Mouse (Mus musculus) v-Abl transformed pro-B cells (cell line): Measurements from ENCODE around the gene Atp6v1g2.

Source experiments
- in situ Hi-C, 2 experiments: fragments of 400-800 bp; cut with MboI; formaldehyde crosslinking; loops; one replicate each; pipeline ENCODE4 v1.15.1; 2025; ENCODE audit not compliant: unreplicated experiment in 2 of 2

The Atp6v1g2 gene

GRCm38 (mm10) chr17:35201787-35202186 lies 31.7 kb upstream of the Atp6v1g2 start, which contains the start of gene Tnf:
Gene Tnf, minus strand, starts transcription at chr17:35202007.
- in situ Hi-C loops: no loop called here

DNA sequence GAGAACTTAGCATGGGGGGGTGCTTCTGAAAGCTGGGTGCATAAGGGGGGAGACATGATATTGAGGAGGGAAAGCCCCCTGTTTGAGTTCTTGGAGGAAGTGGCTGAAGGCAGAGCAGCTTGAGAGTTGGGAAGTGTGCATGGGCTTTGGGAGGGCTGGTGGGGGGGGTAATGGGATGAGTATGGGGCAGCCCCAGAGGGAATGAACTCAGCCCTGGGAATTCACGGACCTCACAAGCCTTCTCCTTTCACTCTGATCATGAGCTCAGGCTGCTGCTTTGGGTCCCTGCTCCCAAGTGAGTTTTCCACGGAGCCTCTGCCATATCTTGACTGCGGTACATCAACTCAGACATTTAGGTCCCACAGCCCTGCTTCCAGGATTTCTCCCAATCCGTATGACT lies 31.0 kb upstream of the Atp6v1g2 start:
- in situ Hi-C loops: no loop called here

DNA sequence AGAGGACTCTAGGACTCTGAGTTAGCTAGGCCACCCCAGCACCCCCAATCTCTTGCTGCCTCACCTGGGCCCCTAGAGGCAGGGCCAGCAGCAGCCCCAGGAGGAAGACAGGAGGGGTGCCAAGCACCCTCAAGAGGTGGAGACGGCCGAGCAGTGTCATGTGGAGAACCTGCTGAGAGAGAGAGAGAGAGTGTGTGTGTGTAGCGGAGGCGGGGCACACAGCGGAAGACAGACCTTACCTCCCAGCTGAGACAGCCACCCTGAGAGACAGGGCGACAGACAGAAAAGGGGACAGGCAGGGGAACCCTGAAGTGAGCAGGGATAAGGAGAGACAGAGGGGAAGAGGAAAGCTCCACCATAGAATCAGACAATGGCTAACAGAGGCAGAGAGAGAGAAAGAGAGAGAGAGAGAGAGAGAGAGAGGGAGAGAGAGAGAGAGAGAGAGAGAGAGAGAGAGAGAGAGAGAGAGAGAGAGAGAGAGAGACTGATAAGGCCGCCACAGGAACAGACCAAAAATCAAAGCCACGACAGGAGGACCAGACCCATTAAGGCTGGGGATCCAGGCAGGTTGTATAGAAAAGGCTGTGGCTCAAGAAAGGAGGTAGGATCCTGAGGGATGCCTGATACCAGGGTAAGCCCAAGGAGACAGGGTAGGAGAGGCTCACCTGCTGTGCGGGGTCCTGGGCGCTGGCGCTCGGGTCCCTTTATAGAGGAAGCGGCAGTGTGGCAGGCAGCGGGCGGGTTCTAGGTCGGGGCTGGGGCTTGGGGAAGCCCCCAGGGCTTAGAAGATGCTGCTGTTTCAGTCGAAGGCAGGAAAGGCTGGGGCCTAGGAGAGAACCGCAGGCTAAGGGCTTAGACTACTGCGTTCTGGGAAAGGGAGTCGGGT lies 28.7 kb upstream of the Atp6v1g2 start, which contains the start of gene Lta:
Lta (minus strand) TSS at position 858 of the 886 bp plus-strand sequence.
- in situ Hi-C loops: no loop called here

DNA sequence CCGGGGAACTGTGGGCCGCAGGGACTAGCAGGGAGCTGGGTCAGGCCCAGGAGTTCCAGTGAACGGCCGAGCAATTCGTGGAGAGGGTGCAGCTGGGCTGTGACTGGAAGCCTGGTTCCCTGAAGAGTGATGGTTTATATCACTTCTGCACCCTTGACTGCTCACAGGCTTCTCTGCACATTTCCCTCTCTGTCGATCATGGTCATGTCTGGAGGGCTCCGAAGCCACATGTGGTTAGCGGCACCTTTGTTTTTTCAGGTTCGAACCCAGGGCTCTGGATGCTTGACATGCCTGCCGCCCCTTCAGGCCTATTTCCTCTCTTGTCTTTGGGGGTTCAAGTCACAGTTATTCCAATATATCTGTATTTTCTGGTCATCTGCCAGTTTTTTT lies 28.1 kb upstream of the Atp6v1g2 start:
- in situ Hi-C loops: no loop called here

DNA sequence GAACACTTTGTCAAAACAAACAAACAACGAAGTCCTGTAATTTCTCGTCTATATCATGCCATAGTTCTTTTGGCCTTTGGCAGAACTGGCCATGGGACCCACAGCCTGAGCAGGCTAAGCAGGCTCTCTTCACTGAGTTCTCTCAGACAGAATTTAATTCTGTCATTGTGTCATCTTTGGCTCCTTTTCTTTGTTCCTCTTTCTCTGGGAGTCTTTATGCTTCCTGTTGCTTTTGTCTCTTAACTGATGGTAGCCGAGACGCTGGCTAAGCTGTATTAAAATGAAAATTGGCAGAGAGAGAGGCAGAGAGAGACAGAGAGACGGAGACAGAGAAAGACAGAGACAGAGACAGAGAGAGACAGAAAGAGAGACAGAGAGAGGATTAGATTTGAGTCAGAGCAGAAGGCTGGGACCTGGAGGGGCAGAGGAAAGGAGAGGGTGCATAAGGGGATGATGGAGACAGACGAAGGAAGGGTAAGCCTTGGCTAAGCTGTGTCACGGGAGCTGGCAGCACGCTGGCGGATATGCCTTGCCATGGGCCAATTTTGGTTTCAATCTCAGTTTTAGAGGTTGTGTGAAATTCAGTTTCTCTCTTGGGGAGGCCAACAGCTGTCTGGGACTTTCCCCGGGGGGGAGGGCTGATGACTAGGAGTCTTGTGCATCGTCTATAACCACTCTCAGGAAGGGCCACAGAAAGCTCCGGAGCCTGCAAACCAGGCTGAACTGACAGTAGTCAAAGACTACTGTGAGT lies 23.5 kb upstream of the Atp6v1g2 start:
- in situ Hi-C loops: no loop called here

- in situ Hi-C loops: no loop called here
Measured at GRCm38 (mm10) chr17:35210593-35210992, 22.9 kb upstream of the Atp6v1g2 start.

DNA sequence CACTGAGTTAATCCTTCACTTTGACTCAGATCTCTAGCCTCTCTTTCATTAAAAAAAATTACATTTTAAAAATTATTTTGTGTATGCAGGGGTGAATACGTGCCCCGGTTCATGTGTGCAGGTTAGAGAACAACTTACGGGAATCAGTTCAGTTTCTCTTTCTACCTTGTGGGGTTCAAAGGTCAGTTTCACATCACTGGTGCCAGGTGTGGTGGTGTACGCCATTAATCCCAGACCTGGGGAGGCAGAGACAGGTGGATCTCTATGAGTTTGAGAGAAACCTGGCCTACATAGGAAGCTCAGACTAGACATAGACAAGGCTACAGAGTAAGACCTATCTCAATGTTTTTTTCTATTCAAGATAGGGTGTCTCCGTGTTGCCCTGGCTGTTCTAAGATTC lies 20.4 kb upstream of the Atp6v1g2 start:
- in situ Hi-C loops: no loop called here

- in situ Hi-C loops: no loop called here
Measured at GRCm38 (mm10) chr17:35218516-35219193, 14.8 kb upstream of the Atp6v1g2 start.

DNA sequence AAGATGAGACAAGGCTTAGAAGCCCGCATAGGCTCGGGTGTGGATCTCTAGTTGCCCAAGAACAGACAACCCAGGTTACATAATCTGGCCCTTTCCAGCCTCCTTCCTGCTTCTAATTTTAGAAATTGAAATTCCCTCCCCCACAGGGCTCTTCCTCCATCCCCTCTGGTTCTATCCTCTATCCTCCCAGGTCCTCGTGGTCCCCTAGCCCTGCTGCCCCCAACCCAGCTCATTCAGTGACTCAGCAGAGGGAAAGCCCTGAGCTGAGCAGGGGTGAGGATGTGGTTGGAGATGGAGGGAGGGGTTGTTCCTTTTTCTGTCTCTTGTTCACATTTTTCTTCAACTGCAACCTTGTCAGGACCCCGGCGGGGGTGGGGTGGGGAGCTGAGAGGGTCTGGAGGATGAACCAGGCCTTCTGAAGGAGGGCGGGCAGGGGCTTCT lies 13.8 kb upstream of the Atp6v1g2 start:
- in situ Hi-C loops: no loop called here

DNA sequence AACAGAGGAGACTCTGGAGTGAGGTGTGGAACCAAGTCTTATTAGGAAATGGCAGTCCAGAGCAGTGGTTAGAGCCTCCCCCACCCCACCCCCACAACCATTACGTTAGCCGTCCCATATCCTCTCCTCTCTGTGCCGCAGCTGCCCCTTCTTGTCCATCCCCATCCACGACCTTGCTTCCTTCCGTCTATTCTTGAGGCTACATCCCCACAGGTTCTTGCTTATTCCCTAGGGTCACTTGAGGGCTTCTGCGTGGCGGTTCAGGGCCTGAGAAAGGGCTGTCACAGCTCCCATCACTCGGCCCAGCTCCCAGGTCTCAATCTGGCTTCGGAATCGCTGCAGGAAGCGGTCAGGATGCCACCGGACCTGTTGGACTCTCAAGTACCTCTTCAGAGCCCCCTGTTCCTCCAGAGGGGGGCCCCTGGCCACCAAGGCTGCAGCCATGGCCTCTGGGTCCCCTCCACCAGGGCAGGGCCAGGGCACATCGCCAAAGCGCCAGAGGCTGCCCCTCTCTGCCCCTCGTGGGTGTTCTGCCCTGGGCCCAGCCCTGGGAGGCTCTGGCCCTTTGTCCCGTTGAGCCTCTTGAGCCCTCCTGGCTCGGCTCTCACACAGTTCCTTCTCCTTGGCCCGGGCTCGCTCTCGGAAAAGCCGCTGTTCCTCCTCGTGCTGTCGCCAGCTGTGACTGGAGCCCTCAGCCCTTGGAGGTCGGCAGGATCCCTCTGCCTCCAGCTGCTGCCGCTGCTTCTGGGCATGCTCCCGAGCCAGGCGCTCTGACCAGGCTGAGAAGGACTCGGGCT lies 13.1 kb upstream of the Atp6v1g2 start, which contains the start of gene Gm16181:
Gm16181 (plus strand) TSS at position 679 of the 797 bp plus-strand sequence.
- in situ Hi-C loops: no loop called here

- in situ Hi-C loops: no loop called here
Measured at GRCm38 (mm10) chr17:35222299-35222698, 11.2 kb upstream of the Atp6v1g2 start.

- in situ Hi-C loops: no loop called here
Measured at GRCm38 (mm10) chr17:35224641-35225040, 8.8 kb upstream of the Atp6v1g2 start.

GRCm38 (mm10) chr17:35225456-35225855 lies 8.0 kb upstream of the Atp6v1g2 start:
- in situ Hi-C loops: no loop called here

GRCm38 (mm10) chr17:35226561-35227046 lies 6.9 kb upstream of the Atp6v1g2 start:
- in situ Hi-C loops: no loop called here

DNA sequence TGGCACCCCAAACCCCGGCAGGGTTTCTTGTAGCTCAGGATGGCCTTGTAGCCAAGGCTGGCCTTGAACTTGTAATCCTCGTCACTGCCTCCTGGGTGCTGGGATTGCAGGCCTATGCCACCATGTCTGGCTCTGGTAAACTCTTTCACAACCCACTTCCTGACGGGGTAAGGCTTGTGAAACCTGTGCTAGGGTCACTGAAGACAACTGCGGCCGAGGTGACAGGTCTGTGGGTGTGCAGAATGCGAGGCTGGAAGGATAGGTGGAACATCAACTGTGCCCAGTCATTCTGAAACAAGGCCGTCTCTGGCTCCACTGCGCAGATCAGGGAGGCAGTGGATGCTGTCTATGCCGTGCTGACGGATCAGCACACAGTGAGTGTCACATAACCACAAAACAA lies 2.4 kb upstream of the Atp6v1g2 start:
- in situ Hi-C loops: loop anchor here (5.0 to 10.0 kb wide), 4 partner anchors 54 to 226 kb away; partner anchors contain the start of genes Aif1 (in 2 of the 2), D17H6S53E (in 1 of the 2), Sapcd1 (in 1 of the 2) and Vars (in 1 of the 2)

DNA sequence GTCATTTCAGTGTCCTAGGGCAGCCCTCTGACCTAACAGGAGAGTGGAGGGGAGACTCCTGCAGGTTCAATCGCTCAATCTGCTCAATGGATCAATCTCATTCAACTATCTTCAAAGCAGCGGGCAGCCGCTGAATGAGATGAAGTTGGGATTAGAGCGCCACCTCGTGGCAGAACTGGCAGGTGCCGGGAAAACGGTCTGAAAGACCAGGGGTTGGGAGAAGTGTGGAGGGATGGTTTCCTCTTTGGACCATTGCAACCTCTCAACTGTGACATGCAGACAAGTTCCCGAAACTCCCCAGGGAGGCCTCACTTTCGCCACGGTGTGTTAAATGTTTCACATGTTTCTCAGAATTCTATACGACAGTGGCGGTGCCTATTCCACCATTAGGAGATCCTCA lies 1.4 kb upstream of the Atp6v1g2 start:
- in situ Hi-C loops: loop anchor here (5.0 to 10.0 kb wide), 4 partner anchors 55 to 227 kb away; partner anchors contain the start of genes Aif1 (in 2 of the 2), D17H6S53E (in 1 of the 2), Sapcd1 (in 1 of the 2) and Vars (in 1 of the 2)

- in situ Hi-C loops: loop anchor here (5.0 to 10.0 kb wide), 4 partner anchors 55 to 228 kb away; partner anchors contain the start of genes Aif1 (in 2 of the 2), D17H6S53E (in 1 of the 2), Sapcd1 (in 1 of the 2) and Vars (in 1 of the 2)
Measured at GRCm38 (mm10) chr17:35232659-35233058, 801 bp upstream of the Atp6v1g2 start.

- in situ Hi-C loops: loop anchor here (5.0 to 10.0 kb wide), 4 partner anchors 57 to 229 kb away; partner anchors contain the start of genes Aif1 (in 2 of the 2), D17H6S53E (in 1 of the 2), Sapcd1 (in 1 of the 2) and Vars (in 1 of the 2)
Measured at GRCm38 (mm10) chr17:35234090-35234489, 630 bp downstream of the Atp6v1g2 start.

- in situ Hi-C loops: loop anchor here (5.0 to 10.0 kb wide), 4 partner anchors 58 to 230 kb away; partner anchors contain the start of genes Aif1 (in 2 of the 2), D17H6S53E (in 1 of the 2), Sapcd1 (in 1 of the 2) and Vars (in 1 of the 2)
Measured at GRCm38 (mm10) chr17:35234903-35235302, 1.4 kb downstream of the Atp6v1g2 start.
